Mouse (Mus musculus) embryonic fibroblast, embryonic 13.5 days (primary cell): ENCODE measurements around the gene Gm20388. TPM values are rescaled to one million over a fixed set of nuclear protein-coding genes. Genes with fewer than 3 reads are reported as not detected.
A peak's percentile ranks its signal among the peaks of the same experiment; 100 is the strongest.

Experiments
- H3K27ac ChIP-seq: 2 replicates; pipeline ENCODE4 v1.5.1; 2012; ENCODE audit warnings: low read length, control low read depth, inconsistent platforms; ENCODE audit not compliant: insufficient read depth
- H3K4me1 ChIP-seq: 2 replicates; pipeline ENCODE4 v1.6.1; 2011; ENCODE audit warnings: low read length; ENCODE audit not compliant: control insufficient read depth, insufficient read depth
- H3K4me3 ChIP-seq: 2 replicates; pipeline ENCODE4 v1.5.1; 2011; ENCODE audit warnings: mild to moderate bottlenecking, control low read depth, low read length; ENCODE audit not compliant: insufficient read depth
- CTCF ChIP-seq: IDR thresholded peaks from 2 replicates; pipeline ENCODE4 v1.5.1; 2011; ENCODE audit warnings: mild to moderate bottlenecking, control low read depth, low read length, moderate library complexity, borderline replicate concordance; ENCODE audit not compliant: insufficient read depth
- POLR2A ChIP-seq: IDR thresholded peaks from 2 replicates; pipeline ENCODE4 v1.6.1; 2011; ENCODE audit warnings: low read depth, mild to moderate bottlenecking, control low read depth, low read length, moderate library complexity
- polyA plus RNA-seq: library from polyadenylated mRNA; stranded (reverse); fragments of >200 nt; gene quantifications from 2 replicates; pipeline ENCODE4 v1.2.4, GENCODE M21; 2011; ENCODE audit warnings: low read depth; ENCODE audit not compliant: missing spikeins, insufficient read length

Gene Gm20388
- polyA plus RNA-seq, 1 experiment = 82.8 TPM

GRCm38 (mm10) chr8:120078080-120078479, 167.4 kb downstream of the Gm20388 start:
- Histone ChIP-seq H3K4me1 (no peaks in the 10 kb centered on the region), H3K27ac (no peak overlapping the region), H3K4me3 (no peak overlapping the region)
- TF ChIP-seq CTCF = peak; percentile 48
- TF ChIP-seq POLR2A = no peak

GRCm38 (mm10) chr8:120079361-120079760, 168.7 kb downstream of the Gm20388 start:
- no peak overlapping the region for H3K4me3 ChIP-seq
- no peak overlapping the region for H3K27ac ChIP-seq
- no peaks in the 10 kb centered on the region for H3K4me1 ChIP-seq
- no peak for TF ChIP-seq CTCF
- TF ChIP-seq POLR2A = no peak

- TF ChIP-seq POLR2A (no peak), CTCF (no peak)
- Histone ChIP-seq H3K4me1 (no peaks in the 10 kb centered on the region), H3K4me3 (no peak overlapping the region), H3K27ac (no peak overlapping the region)
Measured at GRCm38 (mm10) chr8:120083261-120083660, 172.6 kb downstream of the Gm20388 start.

- Histone ChIP-seq H3K4me1 (no peaks in the 10 kb centered on the region), H3K27ac (no peak overlapping the region), H3K4me3 (no peak overlapping the region)
- no peak for TF ChIP-seq CTCF
- no peak for TF ChIP-seq POLR2A
Measured at GRCm38 (mm10) chr8:120084783-120085182, 174.1 kb downstream of the Gm20388 start.

- no peak overlapping the region for H3K4me3 ChIP-seq
- no peak overlapping the region for H3K27ac ChIP-seq
- TF ChIP-seq POLR2A (no peak), CTCF (no peak)
- no peaks in the 10 kb centered on the region for H3K4me1 ChIP-seq
Measured at GRCm38 (mm10) chr8:120089511-120089910, 178.9 kb downstream of the Gm20388 start.

- no peak overlapping the region for H3K4me3 ChIP-seq
- H3K4me1 ChIP-seq = no peaks in the 10 kb centered on the region
- H3K27ac ChIP-seq = no peak overlapping the region
- no peak for TF ChIP-seq POLR2A
- no peak for TF ChIP-seq CTCF
Measured at GRCm38 (mm10) chr8:120091032-120091431, 180.4 kb downstream of the Gm20388 start.

- 0 out of 2 replicates have a peak, but pooled peaks cover 3% of the 10 kb centered on the region for H3K4me1 ChIP-seq
- H3K27ac ChIP-seq = no peak overlapping the region
- no peak overlapping the region for H3K4me3 ChIP-seq
- no peak for TF ChIP-seq CTCF
- TF ChIP-seq POLR2A = no peak
Measured at GRCm38 (mm10) chr8:120093103-120093502, 182.5 kb downstream of the Gm20388 start.

- no peak for TF ChIP-seq CTCF
- TF ChIP-seq POLR2A = no peak
- Histone ChIP-seq H3K4me3 (no peak overlapping the region), H3K27ac (no peak overlapping the region), H3K4me1 (0 out of 2 replicates have a peak, but pooled peaks cover 3% of the 10 kb centered on the region)
Measured at GRCm38 (mm10) chr8:120094801-120095200, 184.2 kb downstream of the Gm20388 start.

- Histone ChIP-seq H3K27ac (no peak overlapping the region), H3K4me1 (0 out of 2 replicates have a peak, but pooled peaks cover 3% of the 10 kb centered on the region), H3K4me3 (no peak overlapping the region)
- TF ChIP-seq POLR2A (no peak), CTCF (no peak)
Measured at GRCm38 (mm10) chr8:120096486-120096885, 185.8 kb downstream of the Gm20388 start.

- H3K4me3 ChIP-seq = peak overlapping the region; percentile 94
- H3K27ac ChIP-seq = no peak overlapping the region
- no peak for TF ChIP-seq POLR2A
- TF ChIP-seq CTCF = no peak
- H3K4me1 ChIP-seq = peaks cover 8% of the 10 kb centered on the region; the same call in 1 of the 2 replicates
Measured at GRCm38 (mm10) chr8:120100388-120101067, 189.9 kb downstream of the Gm20388 start.

- Histone ChIP-seq H3K4me3 (peak within 1 kb of the TSS; percentile 94), H3K27ac (peak within 1 kb of the TSS; percentile 79), H3K4me1 (peaks cover 8% of the 10 kb centered on the region; the same call in 1 of the 2 replicates)
- TF ChIP-seq CTCF (no peak), POLR2A (peak; percentile 68)
Measured at GRCm38 (mm10) chr8:120101068-120101972, 190.7 kb downstream of the Gm20388 start, which contains the start of gene Zdhhc7. TSS of gene Zdhhc7 (minus strand) at chr8:120101482.
